Mouse (Mus musculus) kidney, adult 2 months (tissue): ENCODE measurements around the gene Timeless. TPM values are rescaled to one million over a fixed set of nuclear protein-coding genes. Genes with fewer than 3 reads are reported as not detected.
"Not testable (repeated sequence)": the region's sequence is repeated elsewhere in the genome, so short reads cannot be mapped to it uniquely, and the experiment has no call there.

Experiments used
- DNase-seq: peaks from one replicate; pipeline ENCODE4 v3.0.0; 2021
- H3K27ac ChIP-seq: fragments of 200-500 bp; 2 replicates; pipeline ENCODE4 v1.5.1; 2012; ENCODE audit warnings: low read depth, low read length, control low read depth, inconsistent platforms; ENCODE audit not compliant: insufficient read depth
- H3K27me3 ChIP-seq: fragments of 200-500 bp; replicated peaks from 2 replicates; pipeline ENCODE4 v1.6.1; 2012; ENCODE audit warnings: mild to moderate bottlenecking, moderate library complexity, low read length, inconsistent platforms; ENCODE audit not compliant: control insufficient read depth, insufficient read depth
- H3K36me3 ChIP-seq: fragments of 200-500 bp; 2 replicates; pipeline ENCODE4 v1.6.1; 2012; ENCODE audit warnings: mild to moderate bottlenecking, moderate library complexity, low read length, inconsistent platforms; ENCODE audit not compliant: control insufficient read depth, insufficient read depth
- H3K4me1 ChIP-seq: fragments of 200-500 bp; 2 replicates; pipeline ENCODE4 v1.6.1; 2011; ENCODE audit warnings: low read length; ENCODE audit not compliant: control insufficient read depth, insufficient read depth
- H3K4me3 ChIP-seq: fragments of 200-500 bp; 2 replicates; pipeline ENCODE4 v1.5.1; 2011; ENCODE audit warnings: mild to moderate bottlenecking, low read depth, low read length, control low read depth; ENCODE audit not compliant: insufficient read depth
- CTCF ChIP-seq: fragments of 200-500 bp; conservative IDR thresholded peaks from 2 replicates; pipeline ENCODE4 v1.5.1; 2011; ENCODE audit warnings: low read depth, mild to moderate bottlenecking, control low read depth, low read length, moderate library complexity, mixed read lengths; ENCODE audit not compliant: insufficient read depth, insufficient read length
- POLR2A ChIP-seq: fragments of 200-500 bp; IDR thresholded peaks from one replicate; pipeline ENCODE4 v1.6.1; 2011; ENCODE audit warnings: low read depth, low read length, control low read depth
- WGBS: fragments of 180-500 bp; shearing (Covaris S2); methylation state at CpG from one replicate; pipeline ENCODE4 v1.1.7; 2018; 5-methylcytosine and 5-hydroxymethylcytosine counted together
- polyA plus RNA-seq: library from polyadenylated mRNA; depleted of rRNA; stranded (reverse); fragments of >200 nt; gene quantifications from 2 replicates; pipeline ENCODE4 v1.2.3, GENCODE M21; 2012

Timeless gene
- polyA plus RNA-seq, 1 experiment, result 3.8 TPM

- TF ChIP-seq CTCF (no peak), POLR2A (no peak)
- WGBS, result 95% methylated on average over 11 of the region's 11 CpGs
- H3K27ac ChIP-seq, result no peak overlapping the region
Measured at GRCm38 (mm10) chr10:128209311-128210009, 22.4 kb upstream of the Timeless start.

GRCm38 (mm10) chr10:128210131-128210530 lies 21.7 kb upstream of the Timeless start:
- Histone ChIP-seq H3K27ac (no peak overlapping the region), H3K36me3 (no peaks in the 10 kb centered on the region), H3K4me3 (no peak overlapping the region), H3K27me3 (no peaks in the 10 kb centered on the region), H3K4me1 (peaks cover 3% of the 10 kb centered on the region; the same call in 1 of the 2 replicates)
- 73% methylated on average over 2 of the region's 2 CpGs for WGBS
- TF ChIP-seq CTCF (no peak), POLR2A (no peak)
- no peak for DNase-seq

More at GRCm38 (mm10) chr10:128209311-128210009, 22.4 kb upstream of the Timeless start:
- DNase-seq, result no peak
- Histone ChIP-seq H3K4me1 (peaks cover 3% of the 10 kb centered on the region; the same call in 1 of the 2 replicates), H3K36me3 (no peaks in the 10 kb centered on the region), H3K27me3 (no peaks in the 10 kb centered on the region), H3K4me3 (no peak overlapping the region)

- WGBS, result 14% methylated on average over 14 of the region's 14 CpGs
- no peaks in the 10 kb centered on the region for H3K36me3 ChIP-seq
- no peak overlapping the region for H3K27ac ChIP-seq
- H3K4me3 ChIP-seq, result peak overlapping the region; percentile 54
- no peaks in the 10 kb centered on the region for H3K27me3 ChIP-seq
- peaks cover 3% of the 10 kb centered on the region; the same call in 1 of the 2 replicates for H3K4me1 ChIP-seq
- DNase-seq, result peak; percentile 16
- no peak for TF ChIP-seq CTCF
- no peak for TF ChIP-seq POLR2A
Measured at GRCm38 (mm10) chr10:128210954-128211353, 20.9 kb upstream of the Timeless start.

- Histone ChIP-seq H3K4me3 (peak within 1 kb of the TSS; percentile 59), H3K4me1 (peaks cover 3% of the 10 kb centered on the region; the same call in 1 of the 2 replicates), H3K36me3 (no peaks in the 10 kb centered on the region), H3K27me3 (no peaks in the 10 kb centered on the region), H3K27ac (0 out of 2 replicates have a peak within 1 kb of the TSS, but pooled peaks have one; percentile 41)
- DNase-seq, result peak; percentile 95
- WGBS, result under 1% methylated on average over 30 of the region's 30 CpGs
- TF ChIP-seq CTCF (peak; percentile 18; the same call in 1 of the 2 replicates), POLR2A (peak; percentile 50)
Measured at GRCm38 (mm10) chr10:128211390-128212108, 20.3 kb upstream of the Timeless start, which contains the start of gene Spryd4. TSS of gene Spryd4 (minus strand) at chr10:128211807.

GRCm38 (mm10) chr10:128212148-128212547 lies 19.7 kb upstream of the Timeless start:
- no peak for DNase-seq
- H3K4me1 ChIP-seq, result peaks cover 3% of the 10 kb centered on the region; the same call in 1 of the 2 replicates
- WGBS, result 46% methylated on average over 6 of the region's 6 CpGs
- TF ChIP-seq POLR2A, result no peak
- no peak for TF ChIP-seq CTCF
- no peaks in the 10 kb centered on the region for H3K36me3 ChIP-seq
- no peak overlapping the region for H3K4me3 ChIP-seq
- no peaks in the 10 kb centered on the region for H3K27me3 ChIP-seq
- no peak overlapping the region for H3K27ac ChIP-seq

- Histone ChIP-seq H3K4me3 (peak overlapping the region; percentile 59), H3K4me1 (peaks cover 3% of the 10 kb centered on the region; the same call in 1 of the 2 replicates), H3K27ac (peak overlapping the region; percentile 27; the same call in 1 of the 2 replicates), H3K27me3 (no peaks in the 10 kb centered on the region), H3K36me3 (no peaks in the 10 kb centered on the region)
- peak; percentile 85 for DNase-seq
- TF ChIP-seq CTCF, result peak; percentile 73
- no peak for TF ChIP-seq POLR2A
- WGBS, result under 1% methylated on average over 18 of the region's 18 CpGs
Measured at GRCm38 (mm10) chr10:128212871-128213323, 19.0 kb upstream of the Timeless start.

GRCm38 (mm10) chr10:128214112-128214511 lies 17.8 kb upstream of the Timeless start:
- 85% methylated on average over 4 of the region's 4 CpGs for WGBS
- not testable (repeated sequence) for H3K27me3 ChIP-seq, H3K4me1 ChIP-seq, H3K36me3 ChIP-seq, H3K4me3 ChIP-seq, DNase-seq, H3K27ac ChIP-seq
